Mouse (Mus musculus): ENCODE measurements around the gene Abr.

The Abr gene

DNA sequence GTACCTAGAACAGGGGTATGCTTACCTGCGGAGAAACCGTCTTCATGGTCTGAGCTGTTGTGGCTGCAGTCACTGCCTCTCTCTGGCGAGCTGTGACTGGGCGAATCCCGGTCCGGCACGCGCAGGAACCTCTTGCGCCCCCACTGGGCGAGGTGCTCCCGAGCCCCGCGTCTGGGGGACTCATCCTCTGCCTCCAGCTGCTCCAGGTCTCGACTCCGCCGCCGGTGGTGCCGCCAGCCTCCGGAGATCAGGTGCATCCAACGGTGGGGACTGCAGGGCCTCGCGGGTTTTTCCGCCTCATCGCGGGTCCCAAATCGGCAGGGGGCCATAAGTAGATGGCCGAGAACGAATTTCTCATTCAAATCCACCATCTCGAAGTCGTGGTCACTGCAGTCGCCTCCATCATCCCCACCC, at the start of gene Abr:
Gene Abr (minus strand): TSS at position 163 of the 414 bp plus-strand sequence.
- peak; percentile 22 for DNase-seq (ENCODE audit: low spot score)

DNA sequence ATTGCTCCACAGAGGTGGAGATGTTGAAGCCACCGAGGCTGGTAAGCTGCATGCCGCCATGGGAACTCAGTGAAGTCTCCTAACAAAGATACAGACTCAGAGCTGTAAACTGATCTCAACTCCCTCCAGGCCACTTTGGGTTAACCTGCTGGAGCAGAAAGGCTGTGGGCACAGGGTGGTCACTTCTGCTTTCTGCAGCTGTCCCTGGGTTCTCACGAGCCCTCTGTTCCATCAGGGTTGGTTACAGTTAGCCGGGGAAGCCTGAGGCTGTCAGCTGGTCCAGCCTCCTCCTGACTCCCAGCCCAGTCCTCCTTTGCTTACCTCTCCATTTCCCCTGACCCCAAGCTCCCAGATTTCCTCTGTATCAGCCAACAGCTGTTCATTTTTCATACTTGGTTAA, 45.7 kb upstream of the Abr start:
- no peak for DNase-seq (ENCODE audit: low spot score)

DNA sequence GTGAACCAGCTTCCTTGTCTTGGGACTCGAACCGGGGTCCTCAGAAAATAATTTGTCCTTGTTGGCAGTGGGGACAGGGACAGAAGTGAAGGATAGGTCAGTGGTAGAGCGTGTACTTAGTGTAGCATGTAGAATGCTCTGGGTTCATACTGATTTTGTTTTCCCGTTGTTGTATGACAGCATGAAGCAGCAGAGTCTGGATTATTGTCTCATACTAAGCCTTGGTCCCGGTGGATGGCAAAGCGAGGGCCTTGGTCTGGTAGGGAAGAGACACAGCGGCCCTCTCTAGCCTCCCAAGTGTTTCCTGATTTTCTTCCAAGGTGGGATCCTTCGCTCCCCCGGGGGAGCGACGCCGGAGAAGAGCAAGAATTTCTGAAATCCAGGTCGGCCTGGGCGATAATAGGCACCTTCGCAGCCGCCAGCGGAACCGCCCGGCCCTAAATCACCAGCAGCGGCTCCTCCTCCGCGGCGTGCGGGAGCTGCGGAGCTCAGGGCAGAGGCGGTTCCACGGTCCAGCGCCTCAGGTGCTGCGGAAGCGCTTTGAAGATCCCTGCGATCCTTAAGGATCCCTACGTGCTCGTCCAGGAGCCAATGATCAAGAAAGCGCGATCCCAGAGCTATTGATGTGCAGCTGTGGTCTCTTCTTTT, 44.0 kb upstream of the Abr start:
- no peak for DNase-seq (ENCODE audit: low spot score)

DNA sequence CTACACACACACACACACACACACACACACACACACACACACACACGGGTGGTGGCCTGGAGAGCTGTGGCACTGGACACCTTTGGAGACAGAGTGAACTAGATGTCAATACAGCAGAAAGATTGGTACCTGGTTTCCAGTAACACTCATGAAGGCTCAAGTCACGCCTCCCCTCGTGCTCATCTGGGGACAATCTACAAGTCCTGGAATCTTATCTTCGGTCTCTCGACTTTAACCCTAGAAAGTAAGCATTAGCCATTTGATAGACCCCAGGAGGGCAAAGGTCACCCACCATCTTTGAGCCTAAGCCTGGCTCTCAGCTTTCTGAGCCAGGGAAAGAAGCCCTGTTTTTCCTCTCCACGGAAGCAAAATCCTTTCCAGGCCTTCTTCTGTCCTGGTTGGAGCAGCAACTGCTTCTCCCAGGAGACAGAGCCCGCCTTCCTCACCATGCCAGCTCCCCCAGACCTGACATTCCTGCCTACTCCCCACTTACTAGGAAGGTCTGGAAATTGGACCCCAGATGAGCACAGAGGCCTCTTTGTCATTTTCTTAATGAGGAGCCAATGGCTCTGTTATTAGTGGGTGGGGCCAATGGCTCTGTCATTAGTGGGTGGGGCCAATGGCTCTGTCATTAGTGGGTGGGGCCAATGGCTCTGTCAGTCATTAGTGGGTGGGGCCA, 39.8 kb upstream of the Abr start:
- no peak for DNase-seq (ENCODE audit: low spot score)

DNA sequence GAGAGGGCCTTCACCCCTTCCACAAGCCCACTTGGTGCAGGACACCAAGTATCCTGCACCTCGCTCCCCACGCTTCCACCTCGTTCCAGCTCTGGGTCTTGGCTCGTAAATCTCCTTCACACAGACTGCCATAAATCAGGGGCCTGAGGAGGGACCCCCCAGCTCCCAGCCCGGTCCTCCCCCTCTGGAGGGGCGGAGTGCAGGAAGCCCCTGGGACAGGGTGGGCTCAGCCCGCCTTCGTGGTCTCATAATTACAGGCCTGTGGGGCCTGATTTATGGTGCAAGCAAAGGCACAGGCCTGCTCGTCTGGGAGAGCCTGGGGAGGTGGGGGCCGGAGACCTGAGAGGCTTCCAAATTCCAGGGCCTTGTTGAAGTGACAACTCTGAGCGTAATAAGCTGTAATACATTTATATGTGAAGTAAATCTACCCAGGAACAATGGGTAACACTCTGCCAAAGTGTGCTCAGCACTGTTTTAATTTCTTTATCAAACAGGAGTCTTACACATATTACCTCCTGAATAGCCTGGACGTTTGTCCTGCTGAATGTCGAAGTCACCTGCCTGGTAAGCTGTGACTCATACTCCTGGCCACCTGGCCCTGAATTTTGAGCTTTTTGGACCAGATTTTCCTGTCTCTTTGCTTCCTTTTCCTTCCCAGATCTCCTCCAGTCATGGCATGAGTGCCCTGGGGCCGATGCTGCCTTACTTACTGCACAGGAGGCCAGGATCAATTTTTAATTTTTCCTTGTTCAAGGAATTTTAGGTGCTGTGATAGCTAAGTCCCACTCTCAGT, 37.2 kb upstream of the Abr start:
- no peak for DNase-seq (ENCODE audit: low spot score)

DNA sequence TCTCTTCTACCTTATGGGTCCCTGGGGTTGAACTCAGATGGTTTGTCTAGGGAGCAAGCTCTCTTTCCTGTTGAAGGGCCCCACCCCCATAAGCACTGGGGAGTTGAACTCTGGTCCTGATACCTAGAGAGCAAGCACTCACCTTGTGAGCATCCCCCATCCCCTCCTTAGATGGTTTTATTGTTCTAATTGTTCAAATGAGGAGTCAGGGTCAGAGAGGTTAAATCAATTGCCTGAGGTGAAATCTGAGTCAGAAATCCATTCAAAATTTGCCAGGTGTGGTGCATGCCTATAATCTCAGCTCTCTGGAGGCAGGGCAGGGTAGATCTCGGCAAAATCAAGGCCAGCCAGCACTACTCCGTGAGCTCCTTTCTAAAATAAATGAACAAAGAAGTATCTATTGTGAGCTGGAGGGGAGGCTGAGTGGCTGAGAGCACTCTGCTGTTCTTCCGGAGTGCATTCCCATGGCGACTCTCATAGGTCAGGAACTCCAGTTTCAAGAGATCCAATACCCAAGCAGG, 35.4 kb upstream of the Abr start:
- no peak for DNase-seq (ENCODE audit: low spot score)

DNA sequence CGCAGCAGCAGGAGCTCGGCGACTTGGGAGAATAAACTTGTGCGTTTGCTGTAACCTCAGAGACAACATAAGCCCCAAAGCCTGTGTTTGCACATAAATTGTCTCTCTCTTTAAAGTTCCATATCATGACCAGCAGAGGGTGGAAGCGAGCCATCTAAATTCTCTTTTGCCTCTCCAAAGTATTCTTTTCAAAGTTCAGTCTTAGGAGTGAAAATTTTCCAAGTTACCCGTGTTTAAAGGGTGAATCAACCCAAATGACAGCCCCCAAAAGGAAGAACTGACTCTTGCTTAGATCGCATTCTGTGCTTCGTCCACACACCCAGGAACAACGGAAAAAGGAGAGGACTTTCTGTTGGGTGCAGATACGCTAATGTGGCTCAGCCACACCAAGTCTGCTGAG, 33.0 kb upstream of the Abr start:
- DNase-seq (ENCODE audit: low spot score) = no peak

DNA sequence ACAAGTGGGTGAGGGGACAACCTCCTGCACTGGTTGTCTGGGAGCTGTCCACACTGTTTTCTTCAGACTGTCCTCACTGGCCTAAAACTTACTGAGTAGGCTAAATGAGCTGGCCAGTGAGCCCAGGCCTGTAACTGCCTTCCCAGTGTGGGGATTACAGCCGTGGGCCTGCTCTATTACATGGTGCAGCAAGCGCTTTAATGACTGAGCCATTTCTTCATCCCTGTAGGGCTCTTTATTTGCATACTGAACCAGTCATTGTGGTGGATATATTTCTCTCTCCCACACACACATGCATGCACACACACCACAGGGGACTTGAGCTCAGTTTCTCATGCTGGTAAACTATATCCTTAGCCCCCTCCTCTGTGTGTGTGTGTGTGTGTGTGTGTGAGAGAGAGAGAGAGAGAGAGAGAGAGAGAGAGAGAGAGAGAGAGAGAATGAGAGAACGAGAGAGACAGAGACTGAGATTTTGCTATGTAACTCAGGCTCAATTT, 30.8 kb upstream of the Abr start:
- DNase-seq (ENCODE audit: low spot score) = no peak

DNA sequence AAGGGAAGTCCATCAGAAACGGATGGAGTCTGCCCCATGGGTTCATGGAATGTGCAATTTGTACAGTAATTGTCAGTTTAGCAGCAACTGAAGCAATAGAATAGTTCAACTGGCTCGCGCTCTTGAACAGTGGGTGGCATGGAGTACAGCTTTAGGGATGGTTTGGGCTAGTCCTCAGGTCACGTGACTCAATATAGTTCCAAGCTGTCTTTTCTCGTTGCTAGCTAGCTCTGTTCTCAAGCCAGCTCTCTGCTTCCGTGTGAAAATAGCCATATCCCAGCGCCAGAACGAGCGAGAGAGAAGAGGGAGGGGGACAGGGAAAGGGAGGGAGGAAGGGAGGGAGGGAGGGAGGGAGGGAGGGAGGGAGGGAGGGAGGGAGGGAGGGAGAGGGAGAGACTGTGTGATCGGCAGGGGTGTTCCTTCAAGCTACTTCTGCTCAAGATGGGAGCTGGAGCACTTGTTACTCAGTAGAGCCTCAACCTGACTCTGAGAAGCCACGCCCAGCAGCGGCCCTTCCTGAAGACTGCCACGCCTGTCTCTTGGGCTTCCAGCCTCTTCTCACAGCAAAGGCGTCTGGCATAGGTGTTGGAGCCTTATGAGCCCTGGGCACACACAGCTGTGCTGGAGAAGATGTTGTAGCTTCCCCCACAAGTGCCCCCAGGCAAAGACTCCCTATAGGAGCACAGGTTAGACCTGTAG, 28.9 kb upstream of the Abr start:
- no peak for DNase-seq (ENCODE audit: low spot score)

DNA sequence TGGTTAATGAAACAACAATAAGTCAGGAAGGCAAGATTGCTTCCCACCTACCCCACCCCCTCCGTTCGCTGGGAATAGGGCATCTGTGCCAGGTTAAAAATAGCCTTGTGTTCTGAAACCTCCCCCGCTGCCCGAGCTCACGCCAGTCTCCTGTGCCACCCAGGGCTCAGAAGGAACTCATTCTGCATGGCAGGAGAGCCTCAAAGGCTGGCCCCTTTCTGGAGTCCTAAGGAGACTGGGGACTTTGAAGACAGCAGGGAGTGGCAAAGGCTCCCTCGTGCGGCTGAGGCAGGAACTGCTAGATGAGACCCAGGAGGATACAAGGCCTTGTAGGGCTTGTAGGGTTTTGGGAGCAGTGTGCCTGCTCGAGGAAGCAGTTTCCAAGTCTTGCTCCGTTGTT, 25.4 kb upstream of the Abr start:
- DNase-seq (ENCODE audit: low spot score) = peak; percentile 26

DNA sequence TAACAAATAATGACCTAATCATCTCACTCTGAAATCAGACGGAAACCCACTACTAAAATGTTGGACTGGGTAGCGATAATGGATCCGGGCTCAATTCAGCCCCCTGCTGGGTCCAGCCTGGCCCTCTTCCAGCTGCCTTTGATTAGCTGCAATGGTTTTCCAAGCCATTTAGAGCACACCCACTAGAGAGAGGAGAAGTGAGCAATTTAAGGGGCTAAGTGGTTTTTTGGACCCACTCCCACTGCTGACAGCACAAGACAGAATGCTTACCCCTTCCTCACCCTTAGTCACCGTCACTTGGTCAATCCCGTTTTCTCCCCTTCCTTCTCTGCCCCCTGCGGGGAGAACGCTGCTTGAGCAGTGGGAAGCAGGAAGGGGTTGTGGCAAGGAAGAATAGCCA, 24.9 kb upstream of the Abr start:
- no peak for DNase-seq (ENCODE audit: low spot score)

DNA sequence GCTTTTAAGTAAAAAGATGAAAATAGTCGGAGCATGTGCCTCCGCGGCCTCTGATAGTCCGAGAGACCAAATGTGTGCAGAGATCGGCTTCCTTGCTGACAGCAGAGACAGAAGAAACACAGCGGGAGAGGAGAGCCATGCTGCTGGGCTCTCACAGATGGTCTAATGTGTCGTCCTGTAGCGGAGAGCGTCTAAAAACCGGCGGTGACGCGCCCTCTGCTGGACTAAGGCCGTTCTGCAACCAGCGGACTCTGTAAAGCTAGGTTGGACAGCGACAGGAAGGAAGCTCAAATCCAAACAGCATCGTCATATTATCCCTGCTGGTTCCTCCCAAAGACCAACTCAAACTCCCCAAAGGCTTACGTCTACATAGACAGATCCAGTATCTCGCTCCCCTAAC, 23.8 kb upstream of the Abr start:
- peak; percentile 71 for DNase-seq (ENCODE audit: low spot score)

DNA sequence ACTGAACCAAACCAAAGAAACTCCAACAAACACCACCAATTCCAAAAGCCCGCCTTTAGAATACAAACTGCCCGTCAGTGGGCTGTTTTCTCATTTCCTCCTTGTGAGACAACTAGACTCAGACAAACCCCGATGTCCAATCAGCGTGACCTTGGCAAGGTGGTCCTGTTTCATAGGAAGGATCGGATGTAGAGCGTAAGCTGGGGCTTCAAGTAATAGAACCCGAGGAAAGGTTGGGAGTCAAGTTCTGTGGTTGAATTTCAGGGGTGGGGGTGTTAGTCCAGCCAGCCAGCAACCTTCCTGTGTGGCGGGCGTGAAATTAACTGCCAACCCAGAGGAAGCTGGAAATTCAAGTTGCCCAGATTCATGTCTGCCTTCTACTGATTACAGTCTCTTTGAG, 22.9 kb upstream of the Abr start:
- DNase-seq (ENCODE audit: low spot score) = no peak

DNA sequence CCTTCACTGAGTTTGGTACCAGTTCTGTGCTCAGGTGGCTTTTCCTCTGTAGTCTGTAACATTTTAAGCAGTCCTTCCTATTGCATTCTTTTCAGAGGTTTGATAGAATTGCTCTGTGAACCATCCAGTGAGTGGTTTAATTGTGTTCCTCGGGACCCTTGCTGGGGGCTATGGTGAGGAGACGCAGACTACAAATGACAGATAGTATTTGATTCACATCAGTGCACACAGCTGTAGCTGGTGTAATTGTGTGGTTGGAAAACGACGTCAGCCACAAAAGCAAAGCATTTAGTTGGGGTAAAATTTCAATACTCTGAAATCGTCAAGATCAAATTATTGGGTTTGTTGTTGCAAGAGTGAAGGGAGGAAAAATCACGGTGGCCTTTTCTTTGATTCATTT, 22.1 kb upstream of the Abr start:
- DNase-seq (ENCODE audit: low spot score) = no peak

DNA sequence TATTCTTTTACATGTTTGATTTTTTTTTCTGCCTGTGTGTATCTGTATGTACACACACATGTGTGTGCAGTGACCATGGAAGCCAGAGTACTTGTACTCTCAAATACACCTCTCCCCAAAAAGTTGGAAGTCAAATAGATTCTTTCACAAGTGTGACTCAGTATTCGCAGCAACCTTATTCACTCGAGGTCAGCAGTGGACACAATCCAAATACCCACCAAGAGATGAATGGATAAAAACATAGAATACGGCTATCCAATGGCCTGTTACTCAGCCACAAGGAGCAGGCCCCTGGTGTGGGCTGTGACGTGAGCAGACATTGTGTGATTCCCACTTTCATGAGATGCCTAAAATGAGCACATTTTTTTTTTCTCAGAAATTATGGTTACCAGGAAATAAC, 18.1 kb upstream of the Abr start:
- no peak for DNase-seq (ENCODE audit: low spot score)

DNA sequence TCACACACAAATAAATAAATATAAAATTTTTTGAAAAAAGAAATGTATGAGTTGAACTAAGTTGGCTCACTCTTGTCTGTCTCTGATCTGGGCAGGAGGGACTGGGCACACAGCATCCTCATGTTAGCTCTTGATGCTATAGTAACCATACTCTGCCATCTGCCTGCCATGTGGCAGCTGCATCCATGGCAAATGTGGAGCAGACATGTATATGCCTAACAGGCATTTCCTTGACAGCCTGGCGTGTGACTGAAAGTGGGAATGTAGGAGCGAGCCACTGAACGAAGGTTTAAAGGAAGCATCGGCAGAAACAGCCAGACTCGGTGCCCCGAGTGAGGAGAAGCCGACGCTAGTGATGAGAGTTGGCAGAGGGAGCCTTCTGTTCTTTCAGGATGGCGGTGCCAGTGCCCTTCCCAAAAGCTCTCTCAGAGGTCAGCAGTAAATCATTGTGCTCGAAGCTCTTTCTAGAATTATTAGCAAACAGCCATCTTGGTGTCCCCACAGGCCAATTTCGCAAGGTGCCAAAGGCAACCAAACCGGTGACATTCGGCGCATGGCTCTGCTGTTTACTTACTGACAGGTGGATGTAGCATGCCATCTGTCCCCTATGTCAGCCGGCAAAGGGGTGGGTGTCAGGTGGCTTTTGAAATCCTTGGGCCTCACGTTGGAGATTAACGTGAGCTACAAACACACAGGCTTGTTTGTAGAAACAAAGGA, 17.3 kb upstream of the Abr start:
- DNase-seq (ENCODE audit: low spot score) = no peak

DNA sequence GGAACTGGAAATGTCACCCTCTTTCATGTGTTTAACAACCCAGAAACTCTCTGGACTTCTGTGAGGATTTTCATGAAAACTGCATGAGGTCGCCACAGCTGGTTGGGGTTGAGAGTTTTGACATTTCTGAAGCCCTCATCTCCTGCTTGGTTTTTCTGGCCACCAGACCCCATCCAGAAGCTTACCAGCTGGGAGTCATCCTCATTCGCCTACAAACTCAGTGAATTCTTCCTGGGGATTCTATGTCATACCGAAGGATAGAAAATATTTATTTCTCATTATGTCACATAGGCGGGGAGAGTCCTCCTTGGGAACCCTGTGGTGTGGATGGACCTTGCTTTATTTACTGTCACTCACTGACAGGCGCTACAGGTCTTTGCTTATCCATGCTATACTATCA, 8.4 kb upstream of the Abr start:
- DNase-seq (ENCODE audit: low spot score) = no peak

DNA sequence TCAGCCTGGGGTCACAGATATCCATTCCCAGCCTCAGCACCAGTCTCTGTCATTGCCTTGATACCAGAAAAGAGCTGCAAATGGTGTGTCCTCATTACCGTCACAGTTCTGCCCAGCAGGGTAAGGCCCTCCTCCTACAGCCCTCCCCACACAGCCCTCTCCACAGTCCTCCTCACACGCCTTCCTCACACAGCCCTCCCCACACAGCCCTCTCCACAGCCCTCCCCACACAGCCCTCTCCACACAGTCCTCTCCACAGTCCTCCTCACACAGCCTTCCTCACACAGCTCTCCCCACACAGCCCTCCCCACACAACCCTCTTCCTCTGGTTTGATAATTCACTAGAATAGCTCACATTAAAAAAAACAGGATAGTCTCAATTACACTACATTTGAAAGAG, 7.9 kb upstream of the Abr start:
- DNase-seq (ENCODE audit: low spot score) = no peak

DNA sequence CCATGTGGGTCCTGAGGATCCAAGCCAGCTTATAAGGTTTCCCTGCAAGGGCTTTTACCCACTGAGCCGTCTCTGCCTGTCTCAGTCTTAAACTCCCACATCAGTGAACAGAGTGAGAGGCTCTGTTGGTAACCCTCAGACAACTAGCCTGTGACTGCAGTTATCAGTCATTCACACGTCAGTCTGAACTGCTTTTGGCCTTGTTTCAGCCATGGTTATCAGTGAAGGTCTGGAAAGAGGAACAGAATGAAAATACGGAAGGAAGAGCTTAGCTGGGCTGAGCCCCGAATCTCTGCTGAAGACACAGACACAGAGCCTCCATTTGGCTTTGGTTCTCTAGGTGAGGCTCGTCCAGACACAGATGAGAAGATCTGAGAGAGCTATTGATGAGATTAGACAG, 6.5 kb upstream of the Abr start:
- no peak for DNase-seq (ENCODE audit: low spot score)

DNA sequence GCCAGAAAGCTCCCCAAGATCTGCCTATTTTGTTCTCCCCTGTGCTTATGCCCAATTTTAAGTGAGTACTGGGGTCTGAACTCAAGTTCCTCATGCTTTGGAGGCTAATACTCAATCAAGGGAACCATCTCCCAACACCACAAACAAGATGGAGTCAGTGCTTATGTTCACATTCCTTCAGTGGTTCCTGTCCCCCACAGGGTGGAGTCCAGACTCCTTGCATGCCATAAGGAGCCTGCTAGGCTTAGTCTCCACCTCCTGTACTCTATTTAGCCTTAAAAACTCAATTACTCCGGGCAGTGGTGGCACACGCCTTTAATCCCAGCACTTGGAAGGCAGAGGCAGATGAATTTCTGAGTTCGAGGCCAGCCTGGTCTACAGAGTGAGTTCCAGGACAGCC, 2.8 kb upstream of the Abr start:
- DNase-seq (ENCODE audit: low spot score) = no peak

DNA sequence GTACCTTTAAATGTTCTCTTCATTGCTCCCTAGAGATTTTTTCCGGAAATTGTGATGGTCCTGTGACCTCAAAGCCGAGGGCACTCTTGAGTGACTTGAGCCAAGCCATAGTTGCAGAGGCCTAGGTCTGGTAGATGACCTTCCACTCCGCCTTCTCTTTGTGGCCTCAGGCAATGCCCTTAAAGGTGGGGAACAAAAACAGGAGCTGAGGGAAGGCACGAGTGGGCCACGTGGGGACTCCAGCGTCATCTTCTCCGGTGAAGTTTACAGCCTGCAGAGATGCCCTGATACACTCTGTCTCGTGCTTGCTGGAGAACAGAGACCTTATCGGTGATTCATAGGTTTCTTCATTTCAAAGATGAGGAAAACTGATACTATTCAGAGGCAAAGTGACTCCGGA, 2.0 kb upstream of the Abr start:
- DNase-seq (ENCODE audit: low spot score) = no peak

Measured in ovary, postnatal 10 days (tissue).